Mouse (Mus musculus): Measurements from ENCODE around the gene 1110059E24Rik. TPM values are rescaled to one million over a fixed set of nuclear protein-coding genes. Genes with fewer than 3 reads are reported as not detected.
"Not testable (repeated sequence)": the region's sequence is repeated elsewhere in the genome, so short reads cannot be mapped to it uniquely, and the experiment has no call there.

1110059E24Rik gene
- total RNA-seq, 2 experiments from 2014 or later, result 7.1 to 9.1 TPM

GRCm38 (mm10) chr19:21645301-21645700, 7.5 kb downstream of the 1110059E24Rik start:
- intact Hi-C loops (cut with DNase I), result no loop called here
- H3K27ac ChIP-seq, result no peak overlapping the region

GRCm38 (mm10) chr19:21643935-21644334, 8.8 kb downstream of the 1110059E24Rik start:
- no peak overlapping the region for H3K27ac ChIP-seq
- DNase-seq, result no peak
- intact Hi-C loops (cut with DNase I), result no loop called here
- TF ChIP-seq CTCF (IDR thresholded peaks at IDR 0.05), result no peak
- H3K4me3 ChIP-seq, result no peak overlapping the region

More at GRCm38 (mm10) chr19:21645301-21645700, 7.5 kb downstream of the 1110059E24Rik start:
- no peak for TF ChIP-seq CTCF (IDR thresholded peaks at IDR 0.05)
- H3K4me3 ChIP-seq, result no peak overlapping the region
- DNase-seq, result no peak

GRCm38 (mm10) chr19:21637672-21638071, 15.1 kb downstream of the 1110059E24Rik start:
- no peak for TF ChIP-seq CTCF (IDR thresholded peaks at IDR 0.05)
- intact Hi-C loops (cut with DNase I), result no loop called here
- H3K27ac ChIP-seq, result no peak overlapping the region
- no peak for DNase-seq
- H3K4me3 ChIP-seq, result no peak overlapping the region

GRCm38 (mm10) chr19:21636907-21637306, 15.9 kb downstream of the 1110059E24Rik start:
- no peak for TF ChIP-seq CTCF (IDR thresholded peaks at IDR 0.05)
- Histone ChIP-seq H3K27ac (no peak overlapping the region), H3K4me3 (no peak overlapping the region)
- DNase-seq, result no peak
- intact Hi-C loops (cut with DNase I), result no loop called here

GRCm38 (mm10) chr19:21635406-21635805, 17.4 kb downstream of the 1110059E24Rik start:
- Histone ChIP-seq H3K27ac (no peak overlapping the region), H3K4me3 (no peak overlapping the region)
- no peak for TF ChIP-seq CTCF (IDR thresholded peaks at IDR 0.05)
- no peak for DNase-seq
- intact Hi-C loops (cut with DNase I), result no loop called here

GRCm38 (mm10) chr19:21630656-21631331, 22.0 kb downstream of the 1110059E24Rik start:
- peak overlapping the region; percentile 23 for H3K4me3 ChIP-seq
- intact Hi-C loops (cut with DNase I), result no loop called here
- TF ChIP-seq CTCF (IDR thresholded peaks at IDR 0.05), result no peak
- H3K27ac ChIP-seq, result peak overlapping the region; percentile 49; the same call in 1 of the 2 replicates
- DNase-seq, result no peak

GRCm38 (mm10) chr19:21629501-21629900, 23.3 kb downstream of the 1110059E24Rik start:
- TF ChIP-seq CTCF (IDR thresholded peaks at IDR 0.05), result no peak
- H3K4me3 ChIP-seq, result no peak overlapping the region
- intact Hi-C loops (cut with DNase I), result no loop called here
- no peak for DNase-seq
- H3K27ac ChIP-seq, result no peak overlapping the region; the same call in 1 of the 2 replicates

GRCm38 (mm10) chr19:21629030-21629429, 23.7 kb downstream of the 1110059E24Rik start:
- no peak for TF ChIP-seq CTCF (IDR thresholded peaks at IDR 0.05)
- no peak for DNase-seq
- intact Hi-C loops (cut with DNase I), result no loop called here
- no peak overlapping the region for H3K4me3 ChIP-seq
- H3K27ac ChIP-seq, result no peak overlapping the region

- intact Hi-C loops (cut with DNase I); DNase-seq; H3K27ac ChIP-seq; H3K4me3 ChIP-seq: not testable (repeated sequence)
These were observed 24.3 kb downstream of the 1110059E24Rik start for GRCm38 (mm10) chr19:21628440-21628839.

GRCm38 (mm10) chr19:21626271-21626988, 26.3 kb downstream of the 1110059E24Rik start:
- no peak for DNase-seq
- TF ChIP-seq CTCF (IDR thresholded peaks at IDR 0.05), result no peak

GRCm38 (mm10) chr19:21624148-21624535, 28.6 kb downstream of the 1110059E24Rik start:
- DNase-seq, result no peak
- intact Hi-C loops (cut with DNase I), result no loop called here
- H3K4me3 ChIP-seq, result no peak overlapping the region
- no peak for TF ChIP-seq CTCF (IDR thresholded peaks at IDR 0.05)
- H3K27ac ChIP-seq, result no peak overlapping the region

More at GRCm38 (mm10) chr19:21626271-21626988, 26.3 kb downstream of the 1110059E24Rik start:
- H3K27ac ChIP-seq, result no peak overlapping the region
- no peak overlapping the region for H3K4me3 ChIP-seq
- intact Hi-C loops (cut with DNase I), result no loop called here

GRCm38 (mm10) chr19:21623410-21624147, 29.2 kb downstream of the 1110059E24Rik start:
- no peak for DNase-seq
- Histone ChIP-seq H3K4me3 (no peak overlapping the region), H3K27ac (no peak overlapping the region)
- no peak for TF ChIP-seq CTCF (IDR thresholded peaks at IDR 0.05)
- intact Hi-C loops (cut with DNase I), result no loop called here

GRCm38 (mm10) chr19:21615801-21616200, 37.0 kb downstream of the 1110059E24Rik start:
- no peak for TF ChIP-seq CTCF (IDR thresholded peaks at IDR 0.05)
- no peak overlapping the region for H3K4me3 ChIP-seq
- DNase-seq, result no peak
- intact Hi-C loops (cut with DNase I), result no loop called here
- no peak overlapping the region for H3K27ac ChIP-seq
